Mouse (Mus musculus): ENCODE data around the gene Ncstn.

Ncstn gene

GRCm38 (mm10) chr1:172026201-172026901, 56.2 kb downstream of the Ncstn start:
- DNase-seq = peak; percentile 19 to 30

- no peak for DNase-seq
These were observed 57.2 kb downstream of the Ncstn start for GRCm38 (mm10) chr1:172025201-172025904.

GRCm38 (mm10) chr1:172024140-172024895, 58.3 kb downstream of the Ncstn start:
- DNase-seq = no peak

- DNase-seq = no peak
These were observed 62.6 kb downstream of the Ncstn start for GRCm38 (mm10) chr1:172019863-172020521.

- peak; percentile 22 to 28 for DNase-seq
These were observed 63.3 kb downstream of the Ncstn start for GRCm38 (mm10) chr1:172019339-172019738.

GRCm38 (mm10) chr1:172018336-172019311, 64.0 kb downstream of the Ncstn start:
- DNase-seq = no peak

- DNase-seq = no peak
These were observed 65.0 kb downstream of the Ncstn start for GRCm38 (mm10) chr1:172017517-172018070.

- DNase-seq = no peak
These were observed 65.7 kb downstream of the Ncstn start for GRCm38 (mm10) chr1:172016660-172017516.

GRCm38 (mm10) chr1:172016031-172016430, 66.6 kb downstream of the Ncstn start:
- no peak for DNase-seq
